20 mouse cellular contexts compared by ENCODE assay signal in genomic region chr9:31840037-31840436, GRCm38 (mm10).
DNase-seq lines count a peak whose midpoint lies in the region; ATAC-seq and TF ChIP-seq lines count a peak whose summit lies in the region.
"Had no signal": no experiment of that assay in that cellular context is flagged by ENCODE, and none has a peak within 500 bp of the region (broad histone marks: within the 10 kb centered on the region; RNA-seq: fewer than 3 reads in every experiment).

No protein-coding gene starts in this region.

- no peaks in the 10 kb centered on the region for H3K9me3 ChIP-seq in intestine, embryonic 14.5 days (ENCODE audit: control insufficient read depth, low read length)
- no peaks in the 10 kb centered on the region for H3K9me3 ChIP-seq in intestine, postnatal 0 days (ENCODE audit: control insufficient read depth)
- H3K9me3 ChIP-seq in lung, embryonic 14.5 days (ENCODE audit: low read depth, low read length), result no peaks in the 10 kb centered on the region
- no peaks in the 10 kb centered on the region for H3K9me3 ChIP-seq in embryonic facial prominence, embryonic 10.5 days
- H3K9me3 ChIP-seq in stomach, embryonic 16.5 days (replicated peaks; ENCODE audit: control insufficient read depth, low read length), result no peaks in the 10 kb centered on the region
- no peaks in the 10 kb centered on the region for H3K9me3 ChIP-seq in hindbrain, embryonic 12.5 days (replicated peaks)
- H3K9me3 ChIP-seq: embryonic facial prominence, embryonic 12.5 days; forebrain, embryonic 12.5 days; heart, embryonic 10.5 days had no signal

- no peaks in the 10 kb centered on the region for H3K27me3 ChIP-seq in intestine, embryonic 14.5 days (replicated peaks; ENCODE audit: control insufficient read depth, insufficient read depth, low read length)
- H3K27me3 ChIP-seq in intestine, postnatal 0 days (replicated peaks; ENCODE audit: control insufficient read depth, insufficient read depth, low read length), result no peaks in the 10 kb centered on the region
- no peaks in the 10 kb centered on the region for H3K27me3 ChIP-seq in lung, embryonic 14.5 days (ENCODE audit: insufficient read depth, low read length)
- H3K27me3 ChIP-seq in embryonic facial prominence, embryonic 10.5 days (replicated peaks; ENCODE audit: low read depth, poor library complexity, severe bottlenecking), result 0 out of 2 replicates have a peak, but pooled peaks cover 17% of the 10 kb centered on the region
- no peaks in the 10 kb centered on the region for H3K27me3 ChIP-seq in stomach, embryonic 16.5 days (ENCODE audit: control insufficient read depth, insufficient read depth, low read length)
- H3K27me3 ChIP-seq in hindbrain, embryonic 12.5 days, result no peaks in the 10 kb centered on the region
- H3K27me3 ChIP-seq: forebrain, embryonic 12.5 days had no signal

- no peak for TF ChIP-seq CTCF in intestine, postnatal 0 days (IDR thresholded peaks at IDR 0.05; ENCODE audit: low read depth)
- no peak for TF ChIP-seq CTCF in lung, embryonic 14.5 days (IDR thresholded peaks at IDR 0.05; ENCODE audit: low read depth)
- no peak for TF ChIP-seq CTCF in lung, adult 2 months (IDR thresholded peaks at IDR 0.05; ENCODE audit: insufficient read depth, low read length)

- H3K4me3 ChIP-seq in intestine, embryonic 14.5 days (ENCODE audit: low read depth, low read length), result no peak overlapping the region
- no peak overlapping the region for H3K4me3 ChIP-seq in intestine, postnatal 0 days (ENCODE audit: low read depth, low read length)
- no peak overlapping the region for H3K4me3 ChIP-seq in lung, embryonic 14.5 days (ENCODE audit: low read depth, low read length)
- H3K4me3 ChIP-seq in lung, adult 2 months (replicated peaks; ENCODE audit: extremely low read depth, low read depth, low read length), result no peak overlapping the region
- H3K4me3 ChIP-seq in embryonic facial prominence, embryonic 10.5 days, result no peak overlapping the region
- no peak overlapping the region for H3K4me3 ChIP-seq in stomach, embryonic 16.5 days (replicated peaks; ENCODE audit: low read length)
- H3K4me3 ChIP-seq in hindbrain, embryonic 12.5 days, result no peak overlapping the region
- H3K4me3 ChIP-seq: embryonic facial prominence, embryonic 12.5 days; forebrain, embryonic 12.5 days; heart, embryonic 10.5 days had no signal

- TF ChIP-seq POLR2A in lung, adult 2 months (IDR thresholded peaks at IDR 0.05; ENCODE audit: borderline replicate concordance, extremely low read depth, low read depth, low read length), result no peak

- H3K36me3 ChIP-seq in intestine, embryonic 14.5 days (ENCODE audit: control insufficient read depth, insufficient read depth, low read length), result no peaks in the 10 kb centered on the region
- H3K36me3 ChIP-seq in intestine, postnatal 0 days (ENCODE audit: control insufficient read depth, insufficient read depth), result no peaks in the 10 kb centered on the region
- no peaks in the 10 kb centered on the region for H3K36me3 ChIP-seq in lung, embryonic 14.5 days (ENCODE audit: insufficient read depth)
- no peaks in the 10 kb centered on the region for H3K36me3 ChIP-seq in embryonic facial prominence, embryonic 10.5 days (replicated peaks)
- no peaks in the 10 kb centered on the region for H3K36me3 ChIP-seq in stomach, embryonic 16.5 days (ENCODE audit: control insufficient read depth, insufficient read depth, low read length)
- H3K36me3 ChIP-seq in hindbrain, embryonic 12.5 days, result no peaks in the 10 kb centered on the region
- H3K36me3 ChIP-seq: embryonic facial prominence, embryonic 12.5 days; forebrain, embryonic 12.5 days; G1E; heart, embryonic 10.5 days had no signal

- no peak overlapping the region for H3K9ac ChIP-seq in intestine, embryonic 14.5 days (ENCODE audit: low read length)
- no peak overlapping the region for H3K9ac ChIP-seq in intestine, postnatal 0 days (ENCODE audit: low read depth, low read length)
- no peak overlapping the region for H3K9ac ChIP-seq in lung, embryonic 14.5 days
- no peak overlapping the region for H3K9ac ChIP-seq in stomach, embryonic 16.5 days (ENCODE audit: low read length)
- no peak overlapping the region for H3K9ac ChIP-seq in hindbrain, embryonic 12.5 days
- H3K9ac ChIP-seq: embryonic facial prominence, embryonic 12.5 days; forebrain, embryonic 12.5 days had no signal

- no peak for ATAC-seq in intestine, embryonic 14.5 days (replicated peaks; ENCODE audit: low FRiP score, low TSS enrichment, low read depth)
- no peak for ATAC-seq in intestine, postnatal 0 days
- no peak; the same call in 1 of the 2 replicates for ATAC-seq in lung, embryonic 14.5 days (ENCODE audit: insufficient read depth)
- ATAC-seq in stomach, embryonic 16.5 days (ENCODE audit: insufficient read depth, low FRiP score), result no peak
- ATAC-seq in hindbrain, embryonic 12.5 days (ENCODE audit: low FRiP score), result no peak
- ATAC-seq: CD4-positive, CD25-positive, alpha-beta regulatory T cell, adult 4 months; forebrain, embryonic 16.5 days had no signal

- 58% methylated on average over 3 of the region's 3 CpGs for WGBS in intestine, embryonic 14.5 days
- 68% methylated on average over 3 of the region's 3 CpGs for WGBS in intestine, postnatal 0 days
- 46% methylated on average over 3 of the region's 3 CpGs for WGBS in lung, embryonic 14.5 days
- WGBS in lung, adult 2 months, result 52% methylated on average over 3 of the region's 3 CpGs
- WGBS in embryonic facial prominence, embryonic 10.5 days, result 68% methylated on average over 3 of the region's 3 CpGs
- WGBS in stomach, embryonic 16.5 days, result 53% methylated on average over 3 of the region's 3 CpGs
- 86% methylated on average over 3 of the region's 3 CpGs for WGBS in hindbrain, embryonic 12.5 days

- no peak for DNase-seq in intestine, embryonic 14.5 days (ENCODE audit: low spot score)
- peak; percentile 14 for DNase-seq in lung, embryonic 14.5 days
- no peak for DNase-seq in lung, adult 2 months
- DNase-seq in embryonic facial prominence, embryonic 10.5 days (ENCODE audit: low spot score), result no peak
- DNase-seq: adrenal gland, adult 8-10 months; adrenal gland, postnatal 36 days; B cell, adult 2 months; cerebellum, adult 2 months; cerebellum, postnatal 10 days; gastrocnemius, postnatal 10 days; heart, postnatal 4 days had no signal

- no peak overlapping the region for H3K4me2 ChIP-seq in intestine, embryonic 14.5 days (ENCODE audit: low read length)
- no peak overlapping the region for H3K4me2 ChIP-seq in intestine, postnatal 0 days (replicated peaks; ENCODE audit: low read depth)
- H3K4me2 ChIP-seq in lung, embryonic 14.5 days, result no peak overlapping the region
- H3K4me2 ChIP-seq in stomach, embryonic 16.5 days (ENCODE audit: low read depth, low read length), result no peak overlapping the region
- H3K4me2 ChIP-seq in hindbrain, embryonic 12.5 days (replicated peaks), result no peak overlapping the region
- H3K4me2 ChIP-seq: embryonic facial prominence, embryonic 12.5 days; forebrain, embryonic 12.5 days had no signal

- H3K27ac ChIP-seq in intestine, embryonic 14.5 days (ENCODE audit: low read depth), result 0 out of 2 replicates have a peak overlapping the region, but pooled peaks have one; percentile 11
- no peak overlapping the region for H3K27ac ChIP-seq in intestine, postnatal 0 days (ENCODE audit: low read depth, low read length)
- peak overlapping the region; percentile 79 for H3K27ac ChIP-seq in lung, embryonic 14.5 days (ENCODE audit: low read depth)
- 0 out of 2 replicates have a peak overlapping the region, but pooled peaks have one; percentile 32 for H3K27ac ChIP-seq in embryonic facial prominence, embryonic 10.5 days (replicated peaks)
- H3K27ac ChIP-seq in stomach, embryonic 16.5 days (ENCODE audit: low read length), result peak overlapping the region; percentile 73
- no peak overlapping the region for H3K27ac ChIP-seq in hindbrain, embryonic 12.5 days
- H3K27ac ChIP-seq: embryonic facial prominence, embryonic 12.5 days; forebrain, embryonic 12.5 days; heart, embryonic 10.5 days had no signal

- 0 out of 2 replicates have a peak, but pooled peaks cover 3% of the 10 kb centered on the region for H3K4me1 ChIP-seq in intestine, embryonic 14.5 days (replicated peaks; ENCODE audit: control insufficient read depth, insufficient read depth, low read length)
- H3K4me1 ChIP-seq in intestine, postnatal 0 days (replicated peaks; ENCODE audit: control insufficient read depth, insufficient read depth, low read length), result peaks cover 9% of the 10 kb centered on the region
- H3K4me1 ChIP-seq in lung, embryonic 14.5 days (ENCODE audit: insufficient read depth), result no peaks in the 10 kb centered on the region
- H3K4me1 ChIP-seq in lung, adult 2 months (ENCODE audit: control insufficient read depth, insufficient read depth, low read length), result no peaks in the 10 kb centered on the region
- H3K4me1 ChIP-seq in embryonic facial prominence, embryonic 10.5 days, result peaks cover 35% of the 10 kb centered on the region
- H3K4me1 ChIP-seq in stomach, embryonic 16.5 days (ENCODE audit: control insufficient read depth, insufficient read depth, low read length), result peaks cover 7% of the 10 kb centered on the region
- no peaks in the 10 kb centered on the region for H3K4me1 ChIP-seq in hindbrain, embryonic 12.5 days

Comparison
In these comparisons a context has a peak if more than half of its experiments do, and no peak if none do; other contexts are left out.
1. H3K27ac ChIP-seq: peak in intestine, embryonic 14.5 days (single experiment), lung, embryonic 14.5 days (single experiment), embryonic facial prominence, embryonic 10.5 days (single experiment) and stomach, embryonic 16.5 days (single experiment); none in intestine, postnatal 0 days (single experiment) and hindbrain, embryonic 12.5 days (single experiment).